Mouse (Mus musculus) right cerebral cortex, postnatal 25 days (tissue): ENCODE measurements around the gene Klk8.

Experiments used
- DNase-seq: peaks from one replicate; pipeline ENCODE4 v3.0.0; 2022

The Klk8 gene

GRCm38 (mm10) chr7:43796355-43796754 lies 1.0 kb upstream of the Klk8 start:
- DNase-seq, result no peak

GRCm38 (mm10) chr7:43797844-43798462 lies 576 bp downstream of the Klk8 start:
- DNase-seq, result no peak

GRCm38 (mm10) chr7:43799876-43800275 lies 2.5 kb downstream of the Klk8 start:
- no peak for DNase-seq

GRCm38 (mm10) chr7:43810994-43811393 lies 13.6 kb downstream of the Klk8 start, which contains the start of gene Klk7:
Klk7 (plus strand) TSS chr7:43811294.
- DNase-seq, result no peak

GRCm38 (mm10) chr7:43815211-43815610 lies 17.8 kb downstream of the Klk8 start:
- DNase-seq, result no peak

GRCm38 (mm10) chr7:43816746-43817145 lies 19.4 kb downstream of the Klk8 start:
- DNase-seq, result no peak

- DNase-seq, result no peak
Measured at GRCm38 (mm10) chr7:43821581-43821980, 24.2 kb downstream of the Klk8 start.

- no peak for DNase-seq
Measured at GRCm38 (mm10) chr7:43824199-43824598, 26.8 kb downstream of the Klk8 start, which contains the start of gene Klk6. Klk6 (plus strand) TSS chr7:43824499.

- no peak for DNase-seq
Measured at GRCm38 (mm10) chr7:43826056-43826455, 28.7 kb downstream of the Klk8 start.

GRCm38 (mm10) chr7:43827706-43828105 lies 30.3 kb downstream of the Klk8 start:
- no peak for DNase-seq

- no peak for DNase-seq
Measured at GRCm38 (mm10) chr7:43829006-43829405, 31.6 kb downstream of the Klk8 start.

GRCm38 (mm10) chr7:43841701-43842100 lies 44.3 kb downstream of the Klk8 start, which contains the start of gene Klk5:
Klk5 (plus strand) TSS chr7:43841971.
- no peak for DNase-seq

- no peak for DNase-seq
Measured at GRCm38 (mm10) chr7:43843801-43844200, 46.4 kb downstream of the Klk8 start.

- DNase-seq, result no peak
Measured at GRCm38 (mm10) chr7:43851616-43852015, 54.2 kb downstream of the Klk8 start.
